Mouse (Mus musculus) G1E (cell line): ENCODE results near the gene Trp53bp1.

ENCODE experiments used
- CTCF ChIP-seq: IDR thresholded peaks from 2 replicates; pipeline ENCODE4 v1.5.1; 2012; ENCODE audit warnings: low read depth, low read length, inconsistent platforms, mixed read lengths
- GATA1 ChIP-seq: IDR thresholded peaks from 2 replicates; pipeline ENCODE4 v1.6.1; 2012; ENCODE audit warnings: borderline replicate concordance, low read length, inconsistent platforms, mixed read lengths
- POLR2AphosphoS5 ChIP-seq: IDR thresholded peaks from 2 replicates; pipeline ENCODE4 v1.6.1; 2012; ENCODE audit warnings: low read depth, low read length, inconsistent platforms; ENCODE audit not compliant: insufficient replicate concordance
- TAL1 ChIP-seq: conservative IDR thresholded peaks from 2 replicates; pipeline ENCODE4 v1.6.1; 2012; ENCODE audit warnings: low read depth, low read length, inconsistent platforms, mixed read lengths

GRCm38 (mm10) chr2:121316278-121316677 lies 45.1 kb upstream of the Trp53bp1 start:
- TF ChIP-seq CTCF = no peak
- TF ChIP-seq GATA1 = no peak
- TF ChIP-seq POLR2AphosphoS5 = no peak
- no peak for TF ChIP-seq TAL1
